Mouse (Mus musculus): ENCODE results near the gene Zfyve28. TPM values are rescaled to one million over a fixed set of nuclear protein-coding genes. Genes with fewer than 3 reads are reported as not detected.

Zfyve28 gene
- polyA plus RNA-seq, 1 experiment from 2014 or later, result 5.4 TPM

- Histone ChIP-seq H3K9ac (no peak overlapping the region), H3K4me1 (replicated peaks) (no peaks in the 10 kb centered on the region), H3K27ac (no peak overlapping the region), H3K9me3 (no peaks in the 10 kb centered on the region), H3K4me2 (no peak overlapping the region), H3K36me3 (peaks cover 8% of the 10 kb centered on the region), H3K4me3 (no peak overlapping the region), H3K27me3 (no peaks in the 10 kb centered on the region)
- no peak for ATAC-seq (ENCODE audit: low FRiP score)
- WGBS, result 83% methylated on average over 6 of the region's 6 CpGs
Observed at GRCm38 (mm10) chr5:34194975-34195662, 93.1 kb downstream of the Zfyve28 start.

- H3K27ac ChIP-seq, result no peak overlapping the region
- H3K4me2 ChIP-seq, result no peak overlapping the region
- no peak overlapping the region for H3K4me3 ChIP-seq
- no peak overlapping the region for H3K9ac ChIP-seq
- no peaks in the 10 kb centered on the region for H3K4me1 ChIP-seq (replicated peaks)
- peaks cover 5% of the 10 kb centered on the region for H3K27me3 ChIP-seq
- WGBS, result 62% methylated on average over 1 of the region's 1 CpGs
- peaks cover 8% of the 10 kb centered on the region for H3K36me3 ChIP-seq
- ATAC-seq (ENCODE audit: low FRiP score), result no peak
- no peaks in the 10 kb centered on the region for H3K9me3 ChIP-seq
Observed at GRCm38 (mm10) chr5:34194426-34194825, 93.8 kb downstream of the Zfyve28 start.

GRCm38 (mm10) chr5:34191843-34192242 lies 96.4 kb downstream of the Zfyve28 start:
- Histone ChIP-seq H3K4me2 (no peak overlapping the region), H3K4me1 (replicated peaks) (peaks cover 13% of the 10 kb centered on the region), H3K9me3 (no peaks in the 10 kb centered on the region), H3K4me3 (no peak overlapping the region), H3K36me3 (peaks cover 8% of the 10 kb centered on the region; the same call in 1 of the 2 replicates), H3K27ac (no peak overlapping the region), H3K9ac (no peak overlapping the region), H3K27me3 (peaks cover 6% of the 10 kb centered on the region)
- ATAC-seq (ENCODE audit: low FRiP score), result no peak
- WGBS, result 80% methylated on average over 4 of the region's 4 CpGs

GRCm38 (mm10) chr5:34191021-34191420 lies 97.2 kb downstream of the Zfyve28 start:
- no peak overlapping the region for H3K27ac ChIP-seq
- H3K36me3 ChIP-seq, result peaks cover 8% of the 10 kb centered on the region; the same call in 1 of the 2 replicates
- peaks cover 6% of the 10 kb centered on the region for H3K27me3 ChIP-seq
- H3K4me1 ChIP-seq (replicated peaks), result peaks cover 20% of the 10 kb centered on the region
- no peak overlapping the region for H3K4me2 ChIP-seq
- no peak for ATAC-seq (ENCODE audit: low FRiP score)
- H3K9me3 ChIP-seq, result no peaks in the 10 kb centered on the region
- 57% methylated on average over 4 of the region's 4 CpGs for WGBS
- H3K9ac ChIP-seq, result no peak overlapping the region
- H3K4me3 ChIP-seq, result no peak overlapping the region

GRCm38 (mm10) chr5:34189521-34189920 lies 98.7 kb downstream of the Zfyve28 start:
- Histone ChIP-seq H3K4me1 (replicated peaks) (peaks cover 35% of the 10 kb centered on the region), H3K27ac (no peak overlapping the region), H3K9ac (no peak overlapping the region), H3K27me3 (peaks cover 6% of the 10 kb centered on the region), H3K4me2 (no peak overlapping the region), H3K9me3 (no peaks in the 10 kb centered on the region), H3K36me3 (no peaks in the 10 kb centered on the region), H3K4me3 (no peak overlapping the region)
- 60% methylated on average over 1 of the region's 1 CpGs for WGBS
- ATAC-seq (ENCODE audit: low FRiP score), result no peak

GRCm38 (mm10) chr5:34188856-34189255 lies 99.4 kb downstream of the Zfyve28 start:
- peak overlapping the region; percentile 96; the same call in 1 of the 2 replicates for H3K4me3 ChIP-seq
- H3K27me3 ChIP-seq, result peaks cover 6% of the 10 kb centered on the region
- peak overlapping the region; percentile 74; the same call in 1 of the 2 replicates for H3K9ac ChIP-seq
- H3K4me2 ChIP-seq, result peak overlapping the region; percentile 90
- H3K9me3 ChIP-seq, result no peaks in the 10 kb centered on the region
- ATAC-seq (ENCODE audit: low FRiP score), result no peak
- 78% methylated on average over 2 of the region's 2 CpGs for WGBS
- peaks cover 6% of the 10 kb centered on the region for H3K36me3 ChIP-seq
- peak overlapping the region; percentile 86; the same call in 1 of the 2 replicates for H3K27ac ChIP-seq
- peaks cover 42% of the 10 kb centered on the region for H3K4me1 ChIP-seq (replicated peaks)

- Histone ChIP-seq H3K4me3 (peak within 1 kb of the TSS; percentile 96), H3K27me3 (peaks cover 6% of the 10 kb centered on the region), H3K27ac (peak within 1 kb of the TSS; percentile 92), H3K9me3 (no peaks in the 10 kb centered on the region), H3K4me1 (replicated peaks) (peaks cover 53% of the 10 kb centered on the region), H3K36me3 (peaks cover 13% of the 10 kb centered on the region), H3K9ac (peak within 1 kb of the TSS; percentile 91), H3K4me2 (peak within 1 kb of the TSS; percentile 90)
- under 1% methylated on average over 58 of the region's 60 CpGs for WGBS
- peak; percentile 99 for ATAC-seq (ENCODE audit: low FRiP score)
Observed at GRCm38 (mm10) chr5:34187601-34188316, 100.5 kb downstream of the Zfyve28 start, which contains the start of gene Mxd4. TSS of gene Mxd4 (minus strand) at chr5:34187720.

- peaks cover 61% of the 10 kb centered on the region for H3K4me1 ChIP-seq (replicated peaks)
- peak overlapping the region; percentile 96 for H3K4me3 ChIP-seq
- 1% methylated on average over 35 of the region's 46 CpGs for WGBS
Observed at GRCm38 (mm10) chr5:34186961-34187391, 101.3 kb downstream of the Zfyve28 start.

GRCm38 (mm10) chr5:34186391-34186790 lies 101.9 kb downstream of the Zfyve28 start:
- Histone ChIP-seq H3K36me3 (peaks cover 27% of the 10 kb centered on the region), H3K4me2 (peak overlapping the region; percentile 90), H3K9ac (peak overlapping the region; percentile 91), H3K4me3 (peak overlapping the region; percentile 96), H3K9me3 (no peaks in the 10 kb centered on the region), H3K27me3 (peaks cover 6% of the 10 kb centered on the region), H3K27ac (peak overlapping the region; percentile 92), H3K4me1 (replicated peaks) (peaks cover 66% of the 10 kb centered on the region)
- no peak for ATAC-seq (ENCODE audit: low FRiP score)
- WGBS, result 69% methylated on average over 2 of the region's 2 CpGs

More at GRCm38 (mm10) chr5:34186961-34187391, 101.3 kb downstream of the Zfyve28 start:
- peak overlapping the region; percentile 92 for H3K27ac ChIP-seq
- peak overlapping the region; percentile 90 for H3K4me2 ChIP-seq
- peaks cover 21% of the 10 kb centered on the region for H3K36me3 ChIP-seq
- peak overlapping the region; percentile 91 for H3K9ac ChIP-seq
- H3K27me3 ChIP-seq, result peaks cover 6% of the 10 kb centered on the region
- no peaks in the 10 kb centered on the region for H3K9me3 ChIP-seq
- ATAC-seq (ENCODE audit: low FRiP score), result peak; percentile 11

GRCm38 (mm10) chr5:34185791-34186190 lies 102.5 kb downstream of the Zfyve28 start:
- peak overlapping the region; percentile 96 for H3K4me3 ChIP-seq
- peaks cover 66% of the 10 kb centered on the region for H3K4me1 ChIP-seq (replicated peaks)
- H3K9me3 ChIP-seq, result no peaks in the 10 kb centered on the region
- H3K27ac ChIP-seq, result no peak overlapping the region
- no peak for ATAC-seq (ENCODE audit: low FRiP score)
- H3K27me3 ChIP-seq, result peaks cover 6% of the 10 kb centered on the region
- H3K4me2 ChIP-seq, result peak overlapping the region; percentile 90
- H3K36me3 ChIP-seq, result peaks cover 27% of the 10 kb centered on the region
- H3K9ac ChIP-seq, result peak overlapping the region; percentile 91

GRCm38 (mm10) chr5:34185051-34185580 lies 103.1 kb downstream of the Zfyve28 start:
- Histone ChIP-seq H3K27ac (no peak overlapping the region), H3K9me3 (no peaks in the 10 kb centered on the region), H3K9ac (peak overlapping the region; percentile 91), H3K4me2 (peak overlapping the region; percentile 90), H3K4me1 (replicated peaks) (peaks cover 66% of the 10 kb centered on the region), H3K4me3 (peak overlapping the region; percentile 96; the same call in 1 of the 2 replicates), H3K36me3 (peaks cover 33% of the 10 kb centered on the region), H3K27me3 (peaks cover 6% of the 10 kb centered on the region)
- 92% methylated on average over 1 of the region's 1 CpGs for WGBS
- no peak for ATAC-seq (ENCODE audit: low FRiP score)

- WGBS, result 89% methylated on average over 3 of the region's 3 CpGs
- Histone ChIP-seq H3K36me3 (peaks cover 41% of the 10 kb centered on the region), H3K4me3 (no peak overlapping the region), H3K4me2 (no peak overlapping the region), H3K9ac (0 out of 2 replicates have a peak overlapping the region, but pooled peaks have one; percentile 14), H3K27me3 (no peaks in the 10 kb centered on the region), H3K27ac (no peak overlapping the region), H3K9me3 (no peaks in the 10 kb centered on the region), H3K4me1 (replicated peaks) (peaks cover 64% of the 10 kb centered on the region)
- no peak for ATAC-seq (ENCODE audit: low FRiP score)
Observed at GRCm38 (mm10) chr5:34183976-34184375, 104.3 kb downstream of the Zfyve28 start.

All from hindbrain, embryonic 13.5 days (tissue).